8 mouse cellular contexts compared by ENCODE assay signal in the genomic region with DNA sequence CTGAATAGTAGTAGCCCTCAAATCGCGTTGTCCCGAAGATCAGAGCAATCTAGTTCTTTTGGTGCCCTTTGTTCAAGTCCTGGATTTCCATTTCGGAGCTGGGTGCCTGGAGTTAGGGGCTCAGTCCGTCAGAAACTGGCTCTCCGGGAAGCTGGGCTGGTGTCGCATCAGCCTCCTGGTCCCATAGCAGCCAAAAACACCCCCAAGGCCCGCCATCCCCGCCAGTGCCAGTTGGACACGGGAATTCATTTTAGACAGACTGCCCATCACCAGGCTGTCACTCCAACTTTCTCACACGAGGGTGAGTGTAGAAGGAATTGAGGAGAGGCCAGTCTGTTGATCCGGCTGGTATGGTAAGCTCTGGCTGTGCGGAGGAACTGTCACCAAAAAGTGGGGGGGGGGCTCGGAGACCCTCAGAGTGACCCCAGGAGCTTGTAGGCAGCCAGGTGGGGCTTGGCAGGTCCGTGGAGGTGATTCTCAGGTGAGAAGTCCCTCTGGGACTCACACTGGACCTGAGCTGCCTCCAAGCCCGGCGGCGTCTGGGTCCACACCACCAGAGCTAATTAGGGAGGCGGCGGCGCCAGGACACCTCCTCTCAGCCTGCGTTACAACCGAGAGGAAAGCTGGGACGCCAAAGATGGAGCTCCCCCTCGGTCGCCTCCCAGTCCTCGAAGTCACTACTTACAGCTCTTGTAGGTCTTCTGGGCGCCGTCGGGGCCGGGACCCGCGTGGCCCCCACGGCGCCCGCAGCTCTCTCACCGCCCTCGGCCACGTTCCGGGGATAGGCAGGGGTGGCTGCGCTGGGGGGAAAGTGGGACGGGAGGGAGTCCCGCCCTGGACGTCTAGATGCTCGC. TPM values are rescaled to one million over a fixed set of nuclear protein-coding genes. Genes with fewer than 3 reads are reported as not detected.
DNase-seq lines count a peak whose midpoint lies in the region; ATAC-seq and TF ChIP-seq lines count a peak whose summit lies in the region.

No protein-coding gene starts in this region.

- H3K4me2 ChIP-seq in forebrain, embryonic 13.5 days, result peak overlapping the region; percentile 97
- H3K4me2 ChIP-seq in limb, embryonic 12.5 days, result peak overlapping the region; percentile 88
- H3K4me2 ChIP-seq in neural tube, embryonic 13.5 days, result peak overlapping the region; percentile 90

- ATAC-seq in forebrain, embryonic 13.5 days, result 0 out of 2 replicates have a peak, but pooled peaks have one; percentile 6
- ATAC-seq in limb, embryonic 12.5 days (ENCODE audit: insufficient number of reproducible peaks, insufficient read depth, low FRiP score, low TSS enrichment, low read depth), result no peak
- ATAC-seq in neural tube, embryonic 13.5 days (ENCODE audit: low read depth), result no peak

- peak overlapping the region; percentile 59 for H3K4me3 ChIP-seq in liver, adult 2 months (ENCODE audit: insufficient read depth, low read depth, low read length)
- peak overlapping the region; percentile 58 for H3K4me3 ChIP-seq in forebrain, embryonic 13.5 days
- peak overlapping the region; percentile 87 for H3K4me3 ChIP-seq in limb, embryonic 12.5 days (replicated peaks)
- peak overlapping the region; percentile 53 for H3K4me3 ChIP-seq in neural tube, embryonic 13.5 days
- no peak overlapping the region for H3K4me3 ChIP-seq in cerebellum, adult 2 months (replicated peaks; ENCODE audit: insufficient read depth, low read depth, low read length)

- no peaks in the 10 kb centered on the region for H3K9me3 ChIP-seq in forebrain, embryonic 13.5 days (replicated peaks)
- no peaks in the 10 kb centered on the region for H3K9me3 ChIP-seq in limb, embryonic 12.5 days
- no peaks in the 10 kb centered on the region for H3K9me3 ChIP-seq in neural tube, embryonic 13.5 days

- H3K27ac ChIP-seq in liver, adult 2 months (replicated peaks; ENCODE audit: insufficient read depth, low read depth, low read length), result no peak overlapping the region
- H3K27ac ChIP-seq in forebrain, embryonic 13.5 days, result no peak overlapping the region
- H3K27ac ChIP-seq in limb, embryonic 12.5 days, result peak overlapping the region; percentile 92
- H3K27ac ChIP-seq in neural tube, embryonic 13.5 days (replicated peaks), result peak overlapping the region; percentile 7
- H3K27ac ChIP-seq in cerebellum, adult 2 months (ENCODE audit: insufficient read depth, low read length), result no peak overlapping the region

- H3K4me1 ChIP-seq in liver, adult 2 months (ENCODE audit: control insufficient read depth, insufficient read depth, low read length), result peaks cover 4% of the 10 kb centered on the region; the same call in 1 of the 2 replicates
- peaks cover 38% of the 10 kb centered on the region for H3K4me1 ChIP-seq in forebrain, embryonic 13.5 days
- peaks cover 52% of the 10 kb centered on the region for H3K4me1 ChIP-seq in limb, embryonic 12.5 days (replicated peaks)
- peaks cover 42% of the 10 kb centered on the region for H3K4me1 ChIP-seq in neural tube, embryonic 13.5 days (replicated peaks)
- no peaks in the 10 kb centered on the region; the same call in 1 of the 2 replicates for H3K4me1 ChIP-seq in cerebellum, adult 2 months (ENCODE audit: control insufficient read depth, insufficient read depth, low read length)

- H3K27me3 ChIP-seq in liver, adult 2 months (ENCODE audit: control insufficient read depth, insufficient read depth, low read length), result peaks cover 9% of the 10 kb centered on the region
- peaks cover 77% of the 10 kb centered on the region for H3K27me3 ChIP-seq in forebrain, embryonic 13.5 days
- H3K27me3 ChIP-seq in limb, embryonic 12.5 days, result peaks cover 26% of the 10 kb centered on the region
- H3K27me3 ChIP-seq in neural tube, embryonic 13.5 days, result peaks cover 71% of the 10 kb centered on the region
- H3K27me3 ChIP-seq in cerebellum, adult 2 months (ENCODE audit: control insufficient read depth, insufficient read depth, low read length), result peaks cover 4% of the 10 kb centered on the region; the same call in 1 of the 2 replicates

- no peak for TF ChIP-seq POLR2A in liver, adult 2 months (IDR thresholded peaks at IDR 0.05; ENCODE audit: extremely low read depth, insufficient read depth, low read length)
- TF ChIP-seq POLR2A in cerebellum, adult 2 months (IDR thresholded peaks at IDR 0.05; ENCODE audit: borderline replicate concordance, insufficient read depth, low read length), result no peak

- DNase-seq in liver, adult 2 months (ENCODE audit: extremely low read depth, low read depth, low spot score), result no peak
- no peak for DNase-seq in liver
- no peak for DNase-seq in ovary, postnatal 14 days (ENCODE audit: low spot score)
- no peak for DNase-seq in cerebellum, adult 2 months
- DNase-seq in gastrocnemius, postnatal 4 days (ENCODE audit: low spot score in 2 of 2), result no peak

- H3K36me3 ChIP-seq in liver, adult 2 months (ENCODE audit: control insufficient read depth, insufficient read depth, low read length), result no peaks in the 10 kb centered on the region
- H3K36me3 ChIP-seq in forebrain, embryonic 13.5 days (ENCODE audit: poor library complexity, severe bottlenecking), result no peaks in the 10 kb centered on the region
- peaks cover 18% of the 10 kb centered on the region for H3K36me3 ChIP-seq in limb, embryonic 12.5 days
- no peaks in the 10 kb centered on the region for H3K36me3 ChIP-seq in neural tube, embryonic 13.5 days

- H3K79me2 ChIP-seq in liver, adult 2 months (ENCODE audit: control insufficient read depth, insufficient read depth, low read length), result no peaks in the 10 kb centered on the region

- H3K9ac ChIP-seq in liver, adult 2 months (ENCODE audit: low read depth, low read length), result peak overlapping the region; percentile 49
- 0 out of 2 replicates have a peak overlapping the region, but pooled peaks have one; percentile 69 for H3K9ac ChIP-seq in forebrain, embryonic 13.5 days
- peak overlapping the region; percentile 89 for H3K9ac ChIP-seq in limb, embryonic 12.5 days (replicated peaks)
- H3K9ac ChIP-seq in neural tube, embryonic 13.5 days, result peak overlapping the region; percentile 70

- TF ChIP-seq CTCF in liver, adult 2 months (IDR thresholded peaks at IDR 0.05; ENCODE audit: low read depth, low read length), result no peak
- no peak for TF ChIP-seq CTCF in cerebellum, adult 2 months (IDR thresholded peaks at IDR 0.05; ENCODE audit: borderline replicate concordance, insufficient read depth, low read depth, low read length)

- 5% methylated on average over 45 of the region's 45 CpGs for WGBS in liver, adult 2 months
- 2% methylated on average over 45 of the region's 45 CpGs for WGBS in forebrain, embryonic 13.5 days
- 1% methylated on average over 45 of the region's 45 CpGs for WGBS in limb, embryonic 12.5 days
- WGBS in neural tube, embryonic 13.5 days, result 1% methylated on average over 45 of the region's 45 CpGs
- 2% methylated on average over 45 of the region's 45 CpGs for WGBS in cerebellum, adult 2 months

RNA-seq across cellular contexts. Expression of a gene that starts 0.6 kb away (rescaled TPM):
- 0.65 and 0.67 TPM in 2 replicates for total RNA-seq in liver, adult 2 months (2014; rRNA removed)
- polyA plus RNA-seq in liver, adult 2 months (2012; rRNA removed), result 1.8 and 2.9 TPM in 2 replicates
- 2.6 and 3.1 TPM in 2 replicates for polyA plus RNA-seq in forebrain, embryonic 13.5 days (2015; fragmentation: Nextera tagmentation; extraction: Ambion mirVana)
- polyA plus RNA-seq in limb, embryonic 12.5 days (2016; fragmentation: Nextera tagmentation; extraction: Ambion mirVana), result 32.1 and 44.7 TPM in 2 replicates
- 3.6 and 4.7 TPM in 2 replicates for polyA plus RNA-seq in neural tube, embryonic 13.5 days (2015; fragmentation: Nextera tagmentation; extraction: Ambion mirVana)
- 24.1 and 32.5 TPM in 2 replicates for polyA plus RNA-seq in cerebellum, adult 2 months (2012; rRNA removed)
- total RNA-seq in gastrocnemius, postnatal 4 days (2021), result 10 to 100 TPM; 12.0 to 13.0 TPM

Comparison
In these comparisons a context has a peak if more than half of its experiments do, and no peak if none do; other contexts are left out.
1. H3K27ac ChIP-seq: peak in limb, embryonic 12.5 days (single experiment) and neural tube, embryonic 13.5 days (single experiment); none in liver, adult 2 months (single experiment), forebrain, embryonic 13.5 days (single experiment) and cerebellum, adult 2 months (single experiment).
2. Peak in every context shown above with its lines, with median percentiles within 50 percentile points of each other: H3K9ac ChIP-seq and H3K4me2 ChIP-seq.